Mouse (Mus musculus): Measurements from ENCODE around the gene Tut1. TPM values are rescaled to one million over a fixed set of nuclear protein-coding genes. Genes with fewer than 3 reads are reported as not detected.

The Tut1 gene
- 10.4 and 11.1 TPM in 2 replicates for polyA plus RNA-seq (2021; fragmentation: Nextera tagmentation)
- long read RNA-seq, experiment 1, transcript Tut1-201 (9 exons, 2,753 nt) = major isoform, 9 of 23 reads
- long read RNA-seq, experiment 1, partial matches to known transcripts = 10 of 23 reads
- long read RNA-seq, experiment 1, other reads (novel, unspliced or antisense) = 3 of 23 reads
- long read RNA-seq, experiment 2, transcript Tut1-202 (5 exons, 1,858 nt) = minor isoform, 8 of 141 reads
- long read RNA-seq, experiment 2, transcript Tut1-201 (9 exons, 2,753 nt) = major isoform, 132 of 141 reads
- long read RNA-seq, experiment 2, partial matches to known transcripts = 0 of 141 reads
- long read RNA-seq, experiment 2, other reads (novel, unspliced or antisense) = 1 of 141 reads

DNA sequence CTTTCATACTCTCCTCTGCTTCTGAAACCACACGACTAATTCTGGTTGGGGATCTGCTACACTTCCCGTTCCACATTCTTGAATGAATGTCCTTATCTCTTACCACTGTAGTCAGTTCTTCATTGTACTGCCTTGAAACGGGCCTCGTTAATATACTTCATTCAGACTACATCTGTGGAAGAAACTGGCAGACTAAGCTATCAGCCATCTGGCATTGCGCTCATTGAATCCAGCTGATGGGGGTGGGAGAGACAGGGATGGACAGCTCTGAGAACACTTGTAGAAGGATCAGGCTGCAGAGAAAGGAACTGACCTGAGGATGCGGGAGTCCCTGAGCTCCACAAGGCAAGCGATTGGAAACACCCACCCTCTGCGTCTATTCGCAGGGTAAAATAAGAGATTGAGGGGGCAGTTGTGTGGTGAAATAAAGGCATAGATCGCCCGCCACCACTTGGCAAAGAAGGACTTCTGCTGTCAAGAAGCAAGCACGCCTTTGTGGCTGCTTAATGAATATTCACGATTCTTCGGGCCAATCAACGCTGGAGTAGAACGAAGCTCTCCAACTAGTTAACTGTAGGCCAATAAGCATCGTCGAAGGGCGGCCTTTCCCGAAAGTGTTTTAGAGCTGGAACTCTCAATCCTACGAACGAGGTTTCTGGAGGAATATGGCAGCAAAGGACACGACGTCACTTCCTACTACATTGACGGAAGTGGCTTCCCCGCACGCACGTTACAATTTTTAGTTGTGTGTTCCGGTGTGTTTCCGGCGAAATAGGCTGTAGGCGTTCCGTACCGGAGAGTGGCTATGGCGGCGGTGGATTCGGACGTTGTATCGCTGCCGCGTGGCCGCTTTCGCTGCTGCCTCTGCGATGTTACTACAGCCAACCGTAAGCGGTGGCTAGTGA, at the start of gene Tut1:
Tut1 (plus strand) TSS at position 713 of the 905 bp plus-strand sequence.

DNA sequence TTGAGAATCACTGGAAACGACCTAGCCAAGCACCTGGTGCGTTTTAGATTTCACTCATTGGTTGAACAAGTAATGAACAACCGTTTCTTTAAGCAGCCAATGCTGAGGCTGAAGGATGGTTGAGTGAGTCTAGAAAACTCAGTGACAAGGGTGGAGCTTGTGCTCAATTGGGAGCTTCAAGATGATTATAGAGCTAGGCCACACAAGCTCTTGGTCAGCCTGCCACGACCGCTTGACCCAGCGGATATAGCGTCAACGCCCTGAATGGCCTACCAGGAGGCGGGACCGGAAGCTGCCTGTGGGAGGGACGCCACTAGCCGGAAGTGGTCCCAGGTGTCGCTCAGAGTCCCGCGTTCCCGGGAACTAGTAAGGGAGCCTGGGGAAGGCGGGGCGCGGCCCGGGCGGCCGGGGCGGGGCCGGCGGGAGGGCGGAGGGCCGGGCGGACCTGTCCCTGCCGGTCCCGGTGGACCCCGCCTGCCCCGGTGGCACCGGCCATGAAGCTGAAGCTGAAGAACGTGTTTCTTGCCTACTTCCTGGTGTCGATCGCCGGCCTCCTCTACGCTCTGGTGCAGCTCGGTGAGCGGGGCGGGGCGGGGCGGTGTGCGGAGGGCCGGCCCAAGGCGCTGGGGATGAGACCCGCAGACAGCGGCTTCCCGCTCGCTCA, 33.4 kb upstream of the Tut1 start, which contains the start of gene B3gat3:
B3gat3 (plus strand) TSS at position 302 of the 664 bp plus-strand sequence.

DNA sequence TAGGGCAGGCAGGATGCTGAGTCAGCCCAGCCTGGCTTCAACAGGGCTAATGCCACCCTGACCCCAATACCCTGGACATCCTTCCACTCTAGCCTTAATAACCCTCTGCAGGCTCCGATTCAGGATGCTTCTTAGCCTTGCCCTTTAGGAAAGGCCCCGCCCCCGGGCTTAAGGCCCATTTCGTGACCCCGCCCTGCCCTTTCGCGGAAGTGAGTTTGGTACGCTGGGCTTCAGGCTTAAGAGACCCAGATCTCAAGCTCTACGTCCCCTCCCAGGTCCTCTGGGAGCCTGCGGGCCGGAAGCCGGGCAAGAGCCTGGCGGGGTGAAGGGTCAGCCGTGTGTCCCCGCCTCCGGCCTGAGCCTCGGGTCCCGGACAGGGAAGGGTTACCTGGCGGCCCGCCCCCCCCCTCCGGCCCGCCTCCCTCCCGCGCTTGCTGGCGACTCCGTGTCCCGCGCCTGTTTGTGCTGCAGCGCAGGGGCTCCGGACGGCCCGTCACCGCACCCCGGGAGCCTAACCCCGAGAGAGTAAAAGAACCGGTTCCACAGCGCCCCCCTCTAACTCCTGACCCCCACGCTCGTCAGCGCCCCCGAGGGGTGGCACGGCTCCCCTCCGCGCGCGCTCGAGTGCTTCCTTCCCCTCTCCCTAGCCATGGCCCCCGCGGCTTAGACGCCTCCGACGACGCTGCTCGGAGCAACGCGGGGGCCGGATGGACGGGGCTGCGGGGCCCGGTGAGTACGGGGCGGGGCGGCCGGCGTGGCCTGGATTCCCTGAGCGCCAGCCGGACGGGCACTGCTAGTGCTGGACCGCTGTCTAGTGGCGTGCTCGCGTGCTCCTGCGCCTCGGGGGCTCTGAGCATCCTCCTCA, 24.2 kb upstream of the Tut1 start, which contains the start of the genes Rom1 and Eml3:
Rom1 (minus strand) TSS at position 133 of the 865 bp plus-strand sequence.
Eml3 (plus strand) TSS at position 329 of the 865 bp plus-strand sequence.

DNA sequence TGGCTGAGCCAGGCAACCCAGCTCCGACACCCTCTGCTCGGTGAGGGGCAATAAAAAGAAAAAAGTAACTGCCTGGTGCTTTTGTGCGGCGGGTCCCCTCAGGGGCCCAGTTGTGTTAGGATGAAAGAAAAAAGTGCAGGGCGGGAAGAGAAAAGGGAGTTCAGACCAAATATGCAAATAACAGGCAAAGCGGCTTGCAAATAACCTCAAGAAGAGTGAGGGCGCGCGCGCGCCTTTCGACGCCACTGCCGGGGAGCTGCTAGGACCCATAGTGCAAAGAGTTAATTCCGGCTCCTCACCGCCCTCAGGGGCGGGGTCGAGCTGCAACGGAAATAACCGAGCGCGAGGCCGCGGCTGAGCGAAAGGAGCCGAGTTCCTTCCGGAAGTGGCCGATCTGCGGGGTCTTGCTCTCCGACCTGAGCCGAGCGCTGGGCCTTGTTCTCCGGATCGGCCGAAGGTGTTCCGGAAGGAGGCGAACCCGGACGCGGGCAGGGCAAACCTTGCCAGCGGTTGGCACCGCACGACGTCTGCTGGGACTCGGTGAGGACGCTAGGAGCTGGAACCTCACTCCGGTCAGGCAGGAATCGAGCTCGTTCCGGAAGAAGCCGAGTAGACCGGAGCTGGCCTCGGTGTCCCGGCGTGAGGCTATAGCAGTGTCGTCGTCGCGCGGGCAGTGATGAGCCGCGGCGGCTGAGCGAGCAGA, 12.0 kb upstream of the Tut1 start, which contains the start of gene Mta2:
Mta2 (plus strand) TSS at position 361 of the 703 bp plus-strand sequence.

DNA sequence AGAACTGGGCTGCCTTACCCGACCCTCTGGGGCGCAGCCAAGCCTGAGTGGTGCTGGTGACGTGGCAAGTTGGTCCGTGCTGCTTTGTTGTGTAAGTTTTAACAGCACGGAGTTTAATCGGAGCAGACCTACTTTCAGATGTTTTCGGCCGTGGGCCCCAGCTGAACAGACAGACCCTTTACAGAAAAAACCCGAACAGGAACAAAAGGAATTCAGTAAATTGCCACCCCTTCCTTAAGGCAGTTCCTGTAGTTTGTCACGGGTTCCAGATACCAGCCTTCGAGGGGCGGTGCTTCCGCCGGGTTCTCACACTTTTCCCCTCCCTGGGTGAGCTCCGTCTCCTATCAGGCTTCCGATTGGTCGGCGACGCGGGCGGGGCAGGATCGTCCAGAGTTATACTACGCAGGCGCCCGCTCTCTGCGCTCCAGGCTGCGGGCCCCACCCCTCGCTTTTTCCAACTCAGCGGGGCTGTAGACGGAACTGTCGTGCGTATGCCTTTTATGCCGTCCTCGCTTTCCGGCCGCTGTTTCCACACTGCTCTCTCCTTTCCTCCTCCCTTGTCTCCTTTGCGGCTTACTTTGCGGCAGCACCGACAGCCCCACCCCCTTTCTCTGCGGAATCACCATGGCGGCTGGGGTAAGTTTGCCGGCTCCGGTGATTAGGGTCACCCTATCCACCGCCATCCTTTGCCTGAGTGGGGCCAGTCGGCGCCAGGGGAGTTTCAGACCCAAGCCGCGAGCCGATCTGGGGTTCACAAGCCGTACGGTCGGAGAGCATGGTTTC, 13.1 kb downstream of the Tut1 start, which contains the start of gene Eef1g:
Eef1g (plus strand) TSS at position 452 of the 783 bp plus-strand sequence.

DNA sequence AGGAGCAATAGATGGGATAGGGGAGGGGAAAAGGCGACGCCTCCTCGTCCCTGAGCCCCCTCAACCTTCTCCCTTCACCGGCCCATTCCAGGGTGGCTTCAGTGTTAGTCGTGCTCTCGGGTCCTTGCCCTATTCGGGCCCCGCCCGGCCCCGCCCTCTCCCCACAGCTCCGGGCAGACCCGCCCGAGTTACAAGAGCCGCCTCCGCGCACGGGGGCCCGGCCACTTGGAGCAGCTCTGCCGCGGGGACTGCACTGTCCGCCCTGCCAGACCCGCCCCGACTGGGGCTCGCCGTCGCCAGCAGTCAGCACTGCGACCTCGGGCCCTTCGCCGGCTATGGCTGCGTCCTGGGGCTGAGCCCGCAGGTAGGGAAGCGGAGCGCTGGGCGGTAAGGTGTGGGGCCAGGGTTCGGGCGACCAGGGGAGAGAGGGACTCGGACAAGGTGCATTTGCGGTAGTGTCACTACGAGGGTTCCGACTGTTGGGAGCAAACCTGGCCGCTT, 35.5 kb downstream of the Tut1 start, which contains the start of gene Ahnak:
Ahnak (plus strand) TSS at position 219 of the 501 bp plus-strand sequence.

Other genes starting within 250 kb of the Tut1 start
- 194 and 203 TPM in 2 replicates for gene Slc3a2, start 230.5 kb upstream of the Tut1 start, polyA plus RNA-seq (2021; fragmentation: Nextera tagmentation)
- gene Wdr74, start 218.0 kb upstream of the Tut1 start, polyA plus RNA-seq (2021; fragmentation: Nextera tagmentation) = 60.1 and 61.7 TPM in 2 replicates
- gene 1700092M07Rik, start 213.1 kb upstream of the Tut1 start, polyA plus RNA-seq (2021; fragmentation: Nextera tagmentation) = 0.38 TPM in 1 of 2 replicates, not detected in the other
- gene Stx5a, start 212.4 kb upstream of the Tut1 start, polyA plus RNA-seq (2021; fragmentation: Nextera tagmentation) = 27.4 and 27.8 TPM in 2 replicates
- 29.6 and 30.3 TPM in 2 replicates for gene Nxf1, start 196.8 kb upstream of the Tut1 start, polyA plus RNA-seq (2021; fragmentation: Nextera tagmentation)
- 260 and 276 TPM in 2 replicates for gene Tmem223, start 182.9 kb upstream of the Tut1 start, polyA plus RNA-seq (2021; fragmentation: Nextera tagmentation)
- 34.5 and 40.0 TPM in 2 replicates for gene Tmem179b, start 179.4 kb upstream of the Tut1 start, polyA plus RNA-seq (2021; fragmentation: Nextera tagmentation)
- gene Taf6l, start 167.4 kb upstream of the Tut1 start, polyA plus RNA-seq (2021; fragmentation: Nextera tagmentation) = 14.4 and 16.9 TPM in 2 replicates
- gene Polr2g, start 155.3 kb upstream of the Tut1 start, polyA plus RNA-seq (2021; fragmentation: Nextera tagmentation) = 237 and 259 TPM in 2 replicates
- 1.8 and 2.2 TPM in 2 replicates for gene Zbtb3, start 151.3 kb upstream of the Tut1 start, polyA plus RNA-seq (2021; fragmentation: Nextera tagmentation)
- gene Ttc9c, start 134.5 kb upstream of the Tut1 start, polyA plus RNA-seq (2021; fragmentation: Nextera tagmentation) = 16.3 and 23.9 TPM in 2 replicates
- gene Hnrnpul2, start 133.8 kb upstream of the Tut1 start, polyA plus RNA-seq (2021; fragmentation: Nextera tagmentation) = 6.1 and 6.8 TPM in 2 replicates
- not detected in 2 replicates for gene AC129217.1, start 124.1 kb upstream of the Tut1 start, polyA plus RNA-seq (2021; fragmentation: Nextera tagmentation)
- 90.2 and 97.4 TPM in 2 replicates for gene Bscl2, start 116.4 kb upstream of the Tut1 start, polyA plus RNA-seq (2021; fragmentation: Nextera tagmentation)
- 238 and 326 TPM in 2 replicates for gene Gng3, start 114.7 kb upstream of the Tut1 start, polyA plus RNA-seq (2021; fragmentation: Nextera tagmentation)
- gene Lrrn4cl, start 103.1 kb upstream of the Tut1 start, polyA plus RNA-seq (2021; fragmentation: Nextera tagmentation) = 0.16 and 0.25 TPM in 2 replicates
- gene Ubxn1, start 82.4 kb upstream of the Tut1 start, polyA plus RNA-seq (2021; fragmentation: Nextera tagmentation) = 153 and 176 TPM in 2 replicates
- gene Uqcc3, start 72.9 kb upstream of the Tut1 start, polyA plus RNA-seq (2021; fragmentation: Nextera tagmentation) = 71.6 and 77.0 TPM in 2 replicates
- 3.7 and 5.7 TPM in 2 replicates for gene Lbhd1, start 70.1 kb upstream of the Tut1 start, polyA plus RNA-seq (2021; fragmentation: Nextera tagmentation)
- gene Gm49403, start 69.9 kb upstream of the Tut1 start, polyA plus RNA-seq (2021; fragmentation: Nextera tagmentation) = not detected in 2 replicates
- 77.9 and 90.8 TPM in 2 replicates for gene 1810009A15Rik, start 65.0 kb upstream of the Tut1 start, polyA plus RNA-seq (2021; fragmentation: Nextera tagmentation)
- 4.9 and 10.5 TPM in 2 replicates for gene Gm49416, start 64.9 kb upstream of the Tut1 start, polyA plus RNA-seq (2021; fragmentation: Nextera tagmentation)
- gene Ints5, start 60.8 kb upstream of the Tut1 start, polyA plus RNA-seq (2021; fragmentation: Nextera tagmentation) = 6.6 and 8.1 TPM in 2 replicates
- 20.4 and 22.5 TPM in 2 replicates for gene Ganab, start 55.8 kb upstream of the Tut1 start, polyA plus RNA-seq (2021; fragmentation: Nextera tagmentation)
- gene B3gat3, start 33.5 kb upstream of the Tut1 start, polyA plus RNA-seq (2021; fragmentation: Nextera tagmentation) = 45.2 and 47.5 TPM in 2 replicates
- 5.4 and 6.3 TPM in 2 replicates for gene Rom1, start 24.5 kb upstream of the Tut1 start, polyA plus RNA-seq (2021; fragmentation: Nextera tagmentation)
- gene Eml3, start 24.3 kb upstream of the Tut1 start, polyA plus RNA-seq (2021; fragmentation: Nextera tagmentation) = 3.5 and 4.0 TPM in 2 replicates
- gene Mta2, start 12.0 kb upstream of the Tut1 start, polyA plus RNA-seq (2021; fragmentation: Nextera tagmentation) = 22.3 and 23.3 TPM in 2 replicates
- gene Eef1g, start 13.2 kb downstream of the Tut1 start, polyA plus RNA-seq (2021; fragmentation: Nextera tagmentation) = 400 and 450 TPM in 2 replicates
- 5.6 and 7.2 TPM in 2 replicates for gene Ahnak, start 35.4 kb downstream of the Tut1 start, polyA plus RNA-seq (2021; fragmentation: Nextera tagmentation)
- not detected in 2 replicates for gene Scgb1a1, start 134.1 kb downstream of the Tut1 start, polyA plus RNA-seq (2021; fragmentation: Nextera tagmentation)
- 81.0 and 108 TPM in 2 replicates for gene Asrgl1, start 181.8 kb downstream of the Tut1 start, polyA plus RNA-seq (2021; fragmentation: Nextera tagmentation)

All from layer of hippocampus, adult 6 months (tissue).